Mouse (Mus musculus) spleen, postnatal 4 days (tissue): ENCODE results near the gene Gm13279.
"Not testable (repeated sequence)": the region's sequence is repeated elsewhere in the genome, so short reads cannot be mapped to it uniquely, and the experiment has no call there.

Experiments
- DNase-seq, 2 experiments: peaks; one replicate each; pipeline ENCODE4 v3.0.0; 2022; ENCODE audit warnings: low spot score in 2 of 2

Gm13279 gene

DNA sequence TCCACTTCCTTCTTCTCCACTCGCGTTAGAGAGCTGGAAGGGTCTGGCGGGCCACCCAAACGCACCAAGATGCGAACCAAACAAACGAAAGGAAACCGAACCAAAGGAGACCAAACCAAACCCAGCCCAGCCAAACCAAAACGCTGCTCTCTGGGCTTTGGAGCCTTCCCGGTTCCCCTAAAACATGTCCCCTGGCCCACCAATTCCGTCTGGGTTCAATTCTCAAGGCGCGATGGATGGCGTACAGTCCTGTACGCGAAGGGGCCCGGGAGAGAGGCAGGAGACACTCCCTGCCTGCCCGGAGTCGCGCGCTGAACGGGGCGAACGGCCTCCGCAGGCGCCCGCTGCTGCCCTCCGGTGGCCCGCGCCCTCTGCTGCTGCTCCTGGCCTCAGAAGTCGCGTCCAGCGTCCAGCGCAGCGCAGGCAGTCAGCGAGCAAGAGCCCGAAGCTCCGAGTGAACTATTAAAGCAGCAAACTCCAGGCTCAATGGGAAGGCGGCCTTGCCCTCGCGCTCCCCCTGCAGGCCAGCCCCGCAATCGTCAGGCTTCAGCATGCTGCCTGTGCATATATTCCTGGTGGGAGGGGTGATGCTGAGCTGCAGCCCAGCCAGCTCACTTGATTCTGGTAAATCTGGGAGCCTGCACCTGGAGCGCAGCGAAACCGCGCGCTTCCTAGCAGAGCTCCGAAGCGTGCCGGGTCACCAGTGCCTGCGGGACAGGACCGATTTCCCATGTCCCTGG lies 3.1 kb upstream of the Gm13279 start, which contains the start of gene Gm13275:
Gm13275 (plus strand) TSS at position 552 of the 740 bp plus-strand sequence.
- peak; percentile 59 to 89 for DNase-seq

DNA sequence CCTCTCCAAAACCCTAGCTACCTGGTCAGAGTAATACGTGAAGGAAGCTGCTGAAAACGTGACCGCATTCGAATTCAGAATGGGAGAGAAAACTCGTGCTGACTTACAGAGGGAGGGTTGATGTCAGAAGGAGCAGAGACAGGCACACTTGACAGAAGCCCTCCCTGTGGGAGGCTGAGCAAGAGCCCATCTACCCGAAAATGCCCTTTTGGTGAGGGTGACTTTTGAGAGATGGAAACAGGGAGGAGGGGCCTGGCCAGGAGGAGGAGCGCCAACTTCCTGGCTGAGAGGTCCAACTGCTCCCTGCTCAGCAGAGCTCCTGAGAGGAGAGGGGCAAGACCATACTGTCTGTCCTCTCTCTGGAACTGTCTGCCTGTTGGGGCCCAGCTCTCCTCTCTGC lies 2.2 kb downstream of the Gm13279 start, which contains the start of gene Gm13285:
Gm13285 (plus strand) TSS at position 301 of the 400 bp plus-strand sequence.
- not testable (repeated sequence) for DNase-seq

DNA sequence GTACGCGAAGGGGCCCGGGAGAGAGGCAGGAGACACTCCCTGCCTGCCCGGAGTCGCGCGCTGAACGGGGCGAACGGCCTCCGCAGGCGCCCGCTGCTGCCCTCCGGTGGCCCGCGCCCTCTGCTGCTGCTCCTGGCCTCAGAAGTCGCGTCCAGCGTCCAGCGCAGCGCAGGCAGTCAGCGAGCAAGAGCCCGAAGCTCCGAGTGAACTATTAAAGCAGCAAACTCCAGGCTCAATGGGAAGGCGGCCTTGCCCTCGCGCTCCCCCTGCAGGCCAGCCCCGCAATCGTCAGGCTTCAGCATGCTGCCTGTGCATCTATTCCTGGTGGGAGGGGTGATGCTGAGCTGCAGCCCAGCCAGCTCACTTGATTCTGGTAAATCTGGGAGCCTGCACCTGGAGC lies 5.8 kb downstream of the Gm13279 start, which contains the start of gene Gm13287:
Gm13287 (plus strand) TSS at position 301 of the 400 bp plus-strand sequence.
- not testable (repeated sequence) for DNase-seq

DNA sequence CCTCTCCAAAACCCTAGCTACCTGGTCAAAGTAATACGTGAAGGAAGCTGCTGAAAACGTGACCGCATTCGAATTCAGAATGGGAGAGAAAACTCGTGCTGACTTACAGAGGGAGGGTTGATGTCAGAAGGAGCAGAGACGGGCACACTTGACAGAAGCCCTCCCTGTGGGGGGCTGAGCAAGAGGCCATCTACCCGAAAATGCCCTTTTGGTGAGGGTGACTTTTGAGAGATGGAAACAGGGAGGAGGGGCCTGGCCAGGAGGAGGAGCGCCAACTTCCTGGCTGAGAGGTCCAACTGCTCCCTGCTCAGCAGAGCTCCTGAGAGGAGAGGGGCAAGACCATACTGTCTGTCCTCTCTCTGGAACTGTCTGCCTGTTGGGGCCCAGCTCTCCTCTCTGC lies 8.0 kb downstream of the Gm13279 start, which contains the start of gene Gm13288:
Gm13288 (plus strand) TSS at position 301 of the 400 bp plus-strand sequence.
- DNase-seq, result not testable (repeated sequence)

DNA sequence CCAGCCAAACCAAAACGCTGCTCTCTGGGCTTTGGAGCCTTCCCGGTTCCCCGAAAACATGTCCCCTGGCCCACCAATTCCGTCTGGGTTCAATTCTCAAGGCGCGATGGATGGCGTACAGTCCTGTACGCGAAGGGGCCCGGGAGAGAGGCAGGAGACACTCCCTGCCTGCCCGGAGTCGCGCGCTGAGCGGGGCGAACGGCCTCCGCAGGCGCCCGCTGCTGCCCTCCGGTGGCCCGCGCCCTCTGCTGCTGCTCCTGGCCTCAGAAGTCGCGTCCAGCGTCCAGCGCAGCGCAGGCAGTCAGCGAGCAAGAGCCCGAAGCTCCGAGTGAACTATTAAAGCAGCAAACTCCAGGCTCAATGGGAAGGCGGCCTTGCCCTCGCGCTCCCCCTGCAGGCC lies 8.6 kb downstream of the Gm13279 start:
- DNase-seq, result not testable (repeated sequence)

DNA sequence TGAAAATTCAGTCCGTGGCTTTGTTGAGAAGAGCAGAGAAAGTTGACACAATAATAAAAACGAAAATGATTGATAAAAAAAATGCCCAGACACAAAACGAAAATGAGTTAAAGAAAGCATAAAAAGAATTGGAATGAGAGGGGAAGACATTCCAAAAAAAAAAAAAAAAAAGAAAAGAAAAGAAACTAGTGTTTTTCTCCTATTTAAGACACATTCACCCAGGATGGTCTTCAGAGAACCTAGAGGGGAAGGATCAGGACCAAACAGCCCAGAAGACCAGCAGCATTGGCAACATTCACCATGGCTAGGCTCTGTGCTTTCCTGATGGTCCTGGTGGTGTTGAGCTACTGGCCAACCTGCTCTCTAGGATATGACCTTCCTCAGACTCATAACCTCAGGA lies 18.7 kb downstream of the Gm13279 start, which contains the start of gene Ifna7:
Ifna7 (plus strand) TSS at position 301 of the 400 bp plus-strand sequence.
- no peak for DNase-seq

DNA sequence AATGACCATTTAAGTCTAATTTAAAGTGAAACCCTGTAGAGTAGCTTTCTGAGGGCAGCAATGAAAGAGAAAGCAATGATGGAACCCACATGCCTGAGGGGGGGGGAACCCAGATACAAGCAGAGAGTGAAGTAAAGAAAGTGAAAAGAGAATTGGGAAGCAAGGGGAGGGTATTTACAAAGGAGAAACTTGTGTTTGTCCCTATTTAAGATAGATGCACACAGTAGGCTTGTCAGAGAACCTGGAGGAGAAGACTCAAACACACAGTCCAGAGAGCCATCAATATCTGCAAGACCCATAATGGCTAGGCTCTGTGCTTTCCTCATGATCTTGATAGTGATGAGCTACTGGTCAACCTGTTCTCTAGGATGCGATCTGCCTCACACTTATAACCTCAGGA lies 22.5 kb downstream of the Gm13279 start, which contains the start of gene Ifna11:
Ifna11 (plus strand) TSS at position 301 of the 400 bp plus-strand sequence.
- no peak for DNase-seq

DNA sequence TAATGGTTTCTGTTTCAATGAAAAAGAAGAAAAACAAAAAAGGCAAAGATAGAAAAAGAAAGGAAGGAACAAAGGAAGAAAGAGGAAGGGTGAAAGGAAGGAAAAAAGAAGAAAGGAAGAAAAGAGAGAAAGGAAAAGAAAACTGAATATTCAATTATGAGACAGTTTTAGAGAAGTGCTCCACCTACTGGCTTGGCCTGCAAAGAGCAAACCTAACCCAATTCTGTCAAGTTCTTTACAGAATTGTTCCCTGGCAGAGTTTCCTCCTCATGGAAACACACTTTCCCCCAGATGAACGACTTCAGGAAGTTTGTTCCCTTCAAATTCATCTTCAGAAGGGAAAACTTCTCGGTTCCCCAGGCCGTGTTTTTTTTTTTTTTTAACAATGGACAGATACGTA lies 25.8 kb downstream of the Gm13279 start:
- no peak for DNase-seq

DNA sequence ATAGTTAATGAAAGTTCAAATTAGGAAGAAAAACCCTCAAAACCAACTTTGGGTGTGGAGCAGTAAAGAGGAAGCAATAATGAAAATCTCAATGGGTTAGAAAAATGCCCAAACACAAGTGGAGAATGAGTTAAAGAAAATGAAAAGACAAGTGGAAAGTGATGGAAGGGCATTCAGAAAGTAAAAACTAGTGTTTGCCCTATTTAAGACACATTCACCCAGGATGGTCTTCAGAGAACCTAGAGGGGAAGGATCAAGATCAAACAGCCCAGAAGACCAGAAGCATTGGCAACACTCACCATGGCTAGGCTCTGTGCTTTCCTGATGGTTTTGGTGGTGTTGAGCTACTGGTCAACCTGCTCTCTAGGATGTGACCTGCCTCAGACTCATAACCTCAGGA lies 29.9 kb downstream of the Gm13279 start, which contains the start of gene Ifna6:
Ifna6 (plus strand) TSS at position 301 of the 400 bp plus-strand sequence.
- DNase-seq, result not testable (repeated sequence)

DNA sequence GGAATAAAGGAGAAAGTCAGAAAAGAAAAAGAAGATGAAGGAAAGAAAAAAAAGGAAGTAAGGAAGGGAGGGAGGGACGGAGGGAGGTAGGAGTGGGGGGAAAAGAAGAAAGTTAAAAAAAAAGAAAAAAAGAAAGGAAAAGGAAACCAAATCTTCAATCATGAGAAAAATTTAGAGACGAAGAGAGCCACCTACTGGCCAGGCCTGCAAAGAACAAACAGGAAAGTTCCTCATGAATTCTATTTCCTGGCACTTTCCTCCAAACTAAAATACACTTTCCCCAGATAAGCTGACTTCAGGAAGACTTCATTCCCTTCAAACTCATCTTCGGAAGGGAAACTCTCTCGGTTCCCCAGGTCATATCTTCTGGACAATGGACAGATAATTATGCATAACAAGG lies 33.3 kb downstream of the Gm13279 start:
- DNase-seq, result no peak

DNA sequence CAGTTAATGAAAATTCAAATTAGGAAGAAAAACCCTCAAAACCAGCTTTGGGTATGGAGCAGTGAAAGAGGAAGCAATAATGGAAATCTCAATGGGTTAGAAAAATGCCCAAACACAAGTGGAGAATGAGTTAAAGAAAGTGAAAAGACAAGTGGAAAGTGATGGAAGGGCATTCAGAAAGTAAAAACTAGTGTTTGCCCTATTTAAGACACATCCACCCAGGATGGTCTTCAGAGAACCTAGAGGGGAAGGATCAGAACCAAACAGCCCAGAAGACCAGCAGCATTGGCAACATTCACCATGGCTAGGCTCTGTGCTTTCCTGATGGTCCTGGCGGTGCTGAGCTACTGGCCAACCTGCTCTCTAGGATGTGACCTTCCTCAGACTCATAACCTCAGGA lies 38.0 kb downstream of the Gm13279 start, which contains the start of gene Ifna5:
Ifna5 (plus strand) TSS at position 301 of the 400 bp plus-strand sequence.
- DNase-seq, result not testable (repeated sequence)

DNA sequence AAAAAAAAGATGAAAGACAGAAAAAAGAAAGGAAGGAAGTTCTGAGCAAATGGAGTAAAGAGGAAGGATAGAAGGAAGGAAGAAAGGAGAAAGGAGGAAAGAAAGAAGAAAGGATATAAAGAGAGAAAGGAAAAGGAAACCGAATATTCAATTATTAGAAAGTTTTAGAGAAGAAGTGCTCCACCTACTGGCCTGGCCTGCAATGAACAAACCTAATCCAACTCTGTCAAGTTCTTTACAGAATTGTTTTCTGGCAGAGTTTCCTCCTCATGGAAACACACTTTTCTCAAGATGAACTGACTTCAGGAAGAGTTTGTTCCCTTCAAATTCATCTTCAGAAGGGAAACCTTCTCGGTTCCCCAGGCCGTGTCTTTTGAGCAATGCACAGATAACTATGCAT lies 41.6 kb downstream of the Gm13279 start:
- no peak for DNase-seq

DNA sequence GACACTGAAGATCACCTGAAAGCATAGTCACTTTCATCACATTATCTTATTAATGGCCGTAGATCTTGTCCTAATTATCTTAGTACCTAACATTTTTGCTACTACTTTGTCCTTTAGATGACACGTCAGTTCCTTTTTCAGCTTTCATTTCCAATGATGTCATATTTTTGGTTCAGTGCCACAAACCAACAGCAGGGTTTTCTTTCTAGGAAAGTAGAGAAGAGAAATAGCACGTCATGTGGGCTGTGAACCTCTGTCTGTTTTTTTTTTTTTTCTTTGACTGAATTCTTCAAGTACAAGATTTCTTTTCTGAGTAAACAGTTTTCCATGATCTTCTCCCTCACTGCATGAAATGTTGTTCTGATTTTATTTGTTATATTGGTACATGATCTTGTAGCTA lies 42.9 kb downstream of the Gm13279 start:
- no peak for DNase-seq

DNA sequence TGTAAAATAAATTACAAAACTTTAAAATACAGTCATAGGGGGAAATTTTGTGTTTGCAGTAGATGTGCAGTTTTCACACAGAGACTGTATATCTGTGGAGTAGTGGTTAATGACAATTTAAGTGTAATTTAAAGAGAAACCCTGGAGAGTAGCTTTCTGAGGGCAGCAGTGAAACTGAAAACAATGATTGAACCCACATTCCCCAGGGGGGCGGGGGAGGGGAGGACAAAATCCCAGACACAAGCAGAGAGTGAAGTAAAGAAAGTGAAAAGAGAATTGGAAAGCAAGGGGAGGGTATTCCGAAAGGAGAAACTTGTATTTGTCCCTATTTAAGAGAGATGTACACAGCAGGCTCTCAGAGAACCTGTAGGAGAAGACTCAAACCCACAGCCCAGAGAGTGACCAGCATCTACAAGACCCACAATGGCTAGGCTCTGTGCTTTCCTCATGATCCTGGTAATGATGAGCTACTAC lies 44.3 kb downstream of the Gm13279 start, which contains the start of gene Ifna4:
Ifna4 (plus strand) TSS at position 424 of the 474 bp plus-strand sequence.
- no peak for DNase-seq

DNA sequence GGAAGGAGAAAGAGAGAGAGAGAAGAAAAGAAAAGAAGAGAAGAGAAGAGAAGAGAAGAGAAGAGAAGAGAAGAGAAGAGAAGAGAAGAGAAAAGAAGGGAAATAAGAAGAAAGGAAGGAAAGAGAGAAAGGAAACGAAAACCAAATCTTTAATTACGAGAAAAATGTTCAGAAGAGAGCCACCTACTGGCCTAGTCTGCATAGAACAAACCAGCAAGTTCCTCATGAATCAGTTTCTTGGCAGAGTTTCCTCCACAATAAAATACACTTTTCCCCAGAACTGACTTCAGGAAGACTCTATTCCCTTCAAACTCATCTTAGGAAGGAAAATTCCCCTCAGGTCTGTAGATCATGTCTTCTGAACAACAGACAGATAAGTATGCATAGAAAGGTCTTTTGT lies 48.1 kb downstream of the Gm13279 start:
- DNase-seq, result no peak
